Mouse (Mus musculus): Measurements from ENCODE around the gene Auts2. TPM values are rescaled to one million over a fixed set of nuclear protein-coding genes. Genes with fewer than 3 reads are reported as not detected.

Auts2 gene
- total and polyA plus RNA-seq, 2 experiments from 2014 or later = 6.8 to 12.1 TPM

DNA sequence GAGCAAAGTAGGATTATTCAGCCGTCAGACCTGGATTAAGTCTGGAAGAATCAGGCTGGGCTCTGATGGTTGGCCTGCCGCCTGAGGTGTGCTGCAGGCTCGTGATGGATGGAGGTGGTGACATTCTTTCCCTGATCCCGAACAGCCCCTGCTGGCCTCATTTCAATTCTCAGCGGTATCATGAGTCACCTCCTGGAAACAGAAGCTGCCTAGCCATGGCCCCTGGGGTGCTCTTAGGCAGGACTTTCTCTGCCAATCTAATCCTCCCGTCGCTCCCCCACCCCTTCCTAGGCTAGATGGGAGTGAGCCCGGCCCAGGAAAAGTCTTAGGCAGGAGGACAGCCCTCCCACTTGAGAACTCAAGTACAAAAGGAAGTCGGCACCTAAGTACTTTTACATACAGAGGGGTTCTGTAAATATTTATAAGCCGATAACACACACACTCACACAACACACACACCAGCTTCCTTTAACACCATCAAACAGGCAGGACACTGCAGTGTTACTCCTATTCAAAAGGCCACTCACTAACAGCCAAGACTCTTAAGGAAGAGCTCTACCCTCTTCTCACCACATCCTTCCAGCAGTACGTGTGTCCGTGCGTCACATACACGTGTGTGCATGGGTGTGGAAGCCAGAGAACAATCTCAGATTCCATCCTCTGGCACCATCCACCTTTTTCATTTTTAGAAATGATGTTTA, 1027.3 kb downstream of the Auts2 start:
- no peak overlapping the region for H3K27ac ChIP-seq (ENCODE audit: low read depth)
- DNase-seq (ENCODE audit: low spot score) = peak; percentile 76
- peak; percentile 77; the same call in 1 of the 2 replicates for TF ChIP-seq EP300 (IDR thresholded peaks at IDR 0.05; ENCODE audit: low read depth)
- TF ChIP-seq CTCF (IDR thresholded peaks at IDR 0.05; ENCODE audit: low read depth) = no peak
- H3K9ac ChIP-seq (replicated peaks; ENCODE audit: low read depth, low read length) = no peak overlapping the region
- peaks cover 49% of the 10 kb centered on the region for H3K4me1 ChIP-seq (ENCODE audit: control insufficient read depth, insufficient read depth)
- H3K9me3 ChIP-seq (replicated peaks; ENCODE audit: control insufficient read depth, low read length) = no peaks in the 10 kb centered on the region
- H3K27me3 ChIP-seq (ENCODE audit: control insufficient read depth, insufficient read depth, low read length) = no peaks in the 10 kb centered on the region
- 11% methylated on average over 14 of the region's 14 CpGs for WGBS
- peak; percentile 76 for ATAC-seq (ENCODE audit: insufficient read depth, low read depth)
- H3K36me3 ChIP-seq (replicated peaks; ENCODE audit: control insufficient read depth, insufficient read depth, low read length) = no peaks in the 10 kb centered on the region
- H3K4me2 ChIP-seq (ENCODE audit: low read depth, low read length) = peak overlapping the region; percentile 8; the same call in 1 of the 2 replicates
- H3K4me3 ChIP-seq (ENCODE audit: low read depth, low read length) = no peak overlapping the region

DNA sequence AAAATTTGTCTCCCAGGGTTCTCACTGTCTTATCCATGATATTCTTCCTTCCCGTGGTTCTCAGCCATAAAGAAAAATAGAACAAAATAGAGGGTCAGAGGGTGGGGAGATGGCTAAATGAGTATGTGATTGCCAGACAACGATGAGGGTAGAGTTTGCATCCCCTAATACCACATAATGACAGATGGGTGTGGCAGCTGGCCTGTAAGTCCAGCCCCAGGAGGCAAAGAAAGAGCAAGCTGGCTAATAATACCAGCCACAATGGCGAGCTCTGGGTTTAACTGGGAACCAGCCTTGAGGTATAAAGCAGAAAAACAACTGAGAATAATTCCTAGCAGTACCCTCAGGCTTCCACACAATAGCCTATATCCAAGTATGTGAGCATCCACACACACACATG, 1029.4 kb downstream of the Auts2 start:
- no peak for DNase-seq (ENCODE audit: low spot score)
- no peak overlapping the region for H3K27ac ChIP-seq (ENCODE audit: low read depth)
- no peak overlapping the region for H3K4me2 ChIP-seq (ENCODE audit: low read depth, low read length)
- H3K9ac ChIP-seq (replicated peaks; ENCODE audit: low read depth, low read length) = no peak overlapping the region
- ATAC-seq (ENCODE audit: insufficient read depth, low read depth) = no peak
- no peaks in the 10 kb centered on the region for H3K27me3 ChIP-seq (ENCODE audit: control insufficient read depth, insufficient read depth, low read length)
- no peak for TF ChIP-seq CTCF (IDR thresholded peaks at IDR 0.05; ENCODE audit: low read depth)
- no peaks in the 10 kb centered on the region for H3K36me3 ChIP-seq (replicated peaks; ENCODE audit: control insufficient read depth, insufficient read depth, low read length)
- H3K4me1 ChIP-seq (ENCODE audit: control insufficient read depth, insufficient read depth) = peaks cover 35% of the 10 kb centered on the region
- no peaks in the 10 kb centered on the region for H3K9me3 ChIP-seq (replicated peaks; ENCODE audit: control insufficient read depth, low read length)
- WGBS = 78% methylated on average over 3 of the region's 3 CpGs
- no peak overlapping the region for H3K4me3 ChIP-seq (ENCODE audit: low read depth, low read length)

DNA sequence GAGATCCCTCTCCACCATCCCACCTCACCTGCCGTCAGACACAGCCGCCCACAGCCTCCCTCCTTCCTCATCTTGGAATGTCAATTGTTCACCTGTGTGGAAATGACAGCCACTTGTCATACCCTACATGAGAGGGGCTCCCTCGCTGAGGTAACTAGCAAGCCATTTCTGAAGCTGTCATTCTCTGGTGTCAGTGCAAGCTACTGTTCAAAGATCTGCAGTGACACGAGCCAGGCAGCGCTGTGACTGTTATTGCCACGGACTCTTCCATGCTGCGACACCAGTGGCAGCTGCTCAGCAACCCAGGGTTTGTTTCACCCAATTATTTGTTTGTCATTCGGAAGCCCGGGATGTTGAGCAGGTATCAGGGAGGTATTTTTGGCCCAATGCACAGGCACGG, 1030.5 kb downstream of the Auts2 start:
- Histone ChIP-seq H3K27ac (ENCODE audit: low read depth) (no peak overlapping the region), H3K4me2 (ENCODE audit: low read depth, low read length) (no peak overlapping the region), H3K9ac (replicated peaks; ENCODE audit: low read depth, low read length) (no peak overlapping the region), H3K36me3 (replicated peaks; ENCODE audit: control insufficient read depth, insufficient read depth, low read length) (no peaks in the 10 kb centered on the region), H3K4me3 (ENCODE audit: low read depth, low read length) (no peak overlapping the region), H3K27me3 (ENCODE audit: control insufficient read depth, insufficient read depth, low read length) (no peaks in the 10 kb centered on the region), H3K4me1 (ENCODE audit: control insufficient read depth, insufficient read depth) (peaks cover 25% of the 10 kb centered on the region), H3K9me3 (replicated peaks; ENCODE audit: control insufficient read depth, low read length) (no peaks in the 10 kb centered on the region)
- DNase-seq (ENCODE audit: low spot score) (no peak), ATAC-seq (ENCODE audit: insufficient read depth, low read depth) (no peak)
- TF ChIP-seq EP300 (IDR thresholded peaks at IDR 0.05; ENCODE audit: low read depth) = no peak
- no peak for TF ChIP-seq CTCF (IDR thresholded peaks at IDR 0.05; ENCODE audit: low read depth)
- 93% methylated on average over 10 of the region's 10 CpGs for WGBS

DNA sequence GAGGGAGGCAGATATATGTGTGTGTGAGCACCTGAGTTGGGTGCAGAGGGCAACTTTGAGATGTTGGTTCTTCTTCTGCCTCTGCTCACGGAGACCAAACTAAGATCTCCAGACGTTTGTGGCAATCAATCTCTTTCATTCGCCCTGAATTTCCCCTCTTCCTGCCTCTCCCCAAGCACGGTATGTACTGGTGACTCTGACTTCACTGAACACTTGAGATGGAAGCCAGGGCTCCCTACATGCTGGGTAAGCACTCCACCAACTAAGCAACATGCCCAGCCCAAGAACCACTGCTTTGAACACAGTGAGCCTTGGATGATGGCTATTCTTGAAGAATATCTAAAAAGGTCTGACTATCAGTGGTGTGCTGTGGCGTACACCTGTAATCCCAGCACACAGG, 1032.5 kb downstream of the Auts2 start:
- H3K27ac ChIP-seq (ENCODE audit: low read depth) = no peak overlapping the region
- H3K4me1 ChIP-seq (ENCODE audit: control insufficient read depth, insufficient read depth) = peaks cover 5% of the 10 kb centered on the region
- WGBS = 70% methylated on average over 5 of the region's 5 CpGs
- no peaks in the 10 kb centered on the region for H3K9me3 ChIP-seq (replicated peaks; ENCODE audit: control insufficient read depth, low read length)
- ATAC-seq (ENCODE audit: insufficient read depth, low read depth) (no peak), DNase-seq (ENCODE audit: low spot score) (no peak)
- no peak overlapping the region for H3K9ac ChIP-seq (replicated peaks; ENCODE audit: low read depth, low read length)
- H3K4me3 ChIP-seq (ENCODE audit: low read depth, low read length) = no peak overlapping the region
- no peak overlapping the region for H3K4me2 ChIP-seq (ENCODE audit: low read depth, low read length)
- no peaks in the 10 kb centered on the region for H3K27me3 ChIP-seq (ENCODE audit: control insufficient read depth, insufficient read depth, low read length)
- TF ChIP-seq EP300 (IDR thresholded peaks at IDR 0.05; ENCODE audit: low read depth) (no peak), CTCF (IDR thresholded peaks at IDR 0.05; ENCODE audit: low read depth) (no peak)
- H3K36me3 ChIP-seq (replicated peaks; ENCODE audit: control insufficient read depth, insufficient read depth, low read length) = no peaks in the 10 kb centered on the region

GRCm38 (mm10) chr5:131509315-131509714, 1033.8 kb downstream of the Auts2 start:
- no peak for DNase-seq (ENCODE audit: low spot score)

GRCm38 (mm10) chr5:131498865-131499264, 1044.3 kb downstream of the Auts2 start:
- 90% methylated on average over 4 of the region's 4 CpGs for WGBS

More at GRCm38 (mm10) chr5:131509315-131509714, 1033.8 kb downstream of the Auts2 start:
- H3K27me3 ChIP-seq (ENCODE audit: control insufficient read depth, insufficient read depth, low read length) = no peaks in the 10 kb centered on the region
- no peaks in the 10 kb centered on the region for H3K36me3 ChIP-seq (replicated peaks; ENCODE audit: control insufficient read depth, insufficient read depth, low read length)
- H3K4me1 ChIP-seq (ENCODE audit: control insufficient read depth, insufficient read depth) = no peaks in the 10 kb centered on the region; the same call in 1 of the 2 replicates
- H3K9me3 ChIP-seq (replicated peaks; ENCODE audit: control insufficient read depth, low read length) = no peaks in the 10 kb centered on the region
- no peak for ATAC-seq (ENCODE audit: insufficient read depth, low read depth)
- no peak overlapping the region for H3K9ac ChIP-seq (replicated peaks; ENCODE audit: low read depth, low read length)
- H3K4me2 ChIP-seq (ENCODE audit: low read depth, low read length) = no peak overlapping the region
- TF ChIP-seq EP300 (IDR thresholded peaks at IDR 0.05; ENCODE audit: low read depth) = no peak
- no peak for TF ChIP-seq CTCF (IDR thresholded peaks at IDR 0.05; ENCODE audit: low read depth)
- 87% methylated on average over 4 of the region's 4 CpGs for WGBS
- H3K4me3 ChIP-seq (ENCODE audit: low read depth, low read length) = no peak overlapping the region
- H3K27ac ChIP-seq (ENCODE audit: low read depth) = no peak overlapping the region

More at GRCm38 (mm10) chr5:131498865-131499264, 1044.3 kb downstream of the Auts2 start:
- H3K27me3 ChIP-seq (ENCODE audit: control insufficient read depth, insufficient read depth, low read length) = no peaks in the 10 kb centered on the region
- no peak overlapping the region for H3K27ac ChIP-seq (ENCODE audit: low read depth)
- no peaks in the 10 kb centered on the region for H3K9me3 ChIP-seq (replicated peaks; ENCODE audit: control insufficient read depth, low read length)
- no peak overlapping the region for H3K9ac ChIP-seq (replicated peaks; ENCODE audit: low read depth, low read length)
- ATAC-seq (ENCODE audit: insufficient read depth, low read depth) (no peak), DNase-seq (ENCODE audit: low spot score) (no peak)
- no peak overlapping the region for H3K4me2 ChIP-seq (ENCODE audit: low read depth, low read length)
- H3K36me3 ChIP-seq (replicated peaks; ENCODE audit: control insufficient read depth, insufficient read depth, low read length) = no peaks in the 10 kb centered on the region
- no peak for TF ChIP-seq EP300 (IDR thresholded peaks at IDR 0.05; ENCODE audit: low read depth)
- no peak for TF ChIP-seq CTCF (IDR thresholded peaks at IDR 0.05; ENCODE audit: low read depth)
- no peaks in the 10 kb centered on the region for H3K4me1 ChIP-seq (ENCODE audit: control insufficient read depth, insufficient read depth)
- H3K4me3 ChIP-seq (ENCODE audit: low read depth, low read length) = no peak overlapping the region
